ENCODE assay signal across 8 mouse cellular contexts in the genomic region with DNA sequence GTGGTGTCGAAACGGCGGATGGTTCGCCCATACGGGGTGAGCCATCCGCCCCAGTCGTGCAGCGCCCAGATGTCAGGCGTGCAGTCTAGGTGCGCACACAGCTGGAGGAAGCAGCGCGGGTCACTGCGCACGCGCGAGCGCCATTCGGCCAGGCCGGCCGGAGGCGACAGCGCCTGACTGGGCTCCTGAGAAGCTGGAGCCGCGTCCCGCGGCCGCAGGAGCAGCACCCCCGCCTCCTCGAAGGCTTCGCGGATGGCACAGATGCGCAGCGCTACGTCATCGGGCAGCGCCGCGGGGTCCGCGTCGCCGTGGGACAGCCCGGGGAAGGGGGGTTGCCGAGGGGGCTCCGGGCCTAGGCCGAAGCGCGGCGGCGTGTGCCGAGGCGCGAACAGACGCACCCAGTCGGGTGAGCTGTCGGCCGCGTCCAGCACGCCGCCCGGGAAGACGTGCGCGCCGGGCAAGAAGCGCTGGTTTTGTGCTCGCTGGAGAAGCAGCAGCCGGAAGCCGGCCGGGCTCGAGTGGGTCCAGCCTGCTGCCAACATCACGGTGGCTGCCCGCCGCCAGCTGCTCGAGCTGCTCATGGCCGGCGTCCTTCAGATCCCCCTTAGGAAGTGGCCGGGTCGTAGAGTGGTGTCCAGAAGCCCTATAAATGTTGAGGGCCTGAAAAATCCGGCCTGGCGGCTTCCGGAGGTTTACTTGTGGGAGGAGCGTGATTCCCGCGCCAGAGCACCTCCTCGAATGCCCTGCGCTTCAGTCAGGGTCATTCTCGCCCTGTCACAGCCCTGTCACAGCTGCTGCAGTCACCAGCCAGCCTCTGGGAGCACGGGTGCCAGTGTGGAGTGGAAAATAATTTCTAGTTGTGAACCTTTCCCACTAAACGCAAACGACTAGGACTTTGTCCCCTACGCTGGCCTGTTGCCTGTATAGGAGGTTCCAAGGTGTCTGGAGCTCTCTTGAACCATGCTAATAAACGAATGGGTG. TPM values are rescaled to one million over a fixed set of nuclear protein-coding genes. Genes with fewer than 3 reads are reported as not detected.
DNase-seq lines count a peak whose midpoint lies in the region; ATAC-seq lines count a peak whose summit lies in the region.

No protein-coding gene starts in this region.

- H3K4me1 ChIP-seq in hindbrain, embryonic 11.5 days (replicated peaks; ENCODE audit: control insufficient read depth, insufficient read depth, low read length) = peaks cover 3% of the 10 kb centered on the region; the same call in 1 of the 2 replicates

- H3K4me3 ChIP-seq in hindbrain, embryonic 11.5 days (ENCODE audit: low read depth, low read length) = peak overlapping the region; percentile 60

- peak overlapping the region; percentile 70 for H3K9ac ChIP-seq in hindbrain, embryonic 11.5 days (ENCODE audit: low read depth, low read length)

- H3K27ac ChIP-seq in hindbrain, embryonic 11.5 days (ENCODE audit: low read depth, low read length) = peak overlapping the region; percentile 94

- ATAC-seq in frontal cortex, adult (ENCODE audit: low TSS enrichment) = peak; percentile 85
- ATAC-seq in hindbrain, embryonic 11.5 days (ENCODE audit: low FRiP score) = peak; percentile 94

- peak; percentile 64 for DNase-seq in MEL-GATA-1-ER (ENCODE audit: extremely low read depth, low read depth)
- DNase-seq in cerebellum, adult 8-10 months = peak; percentile 83
- DNase-seq in hindbrain, embryonic 11.5 days (ENCODE audit: low spot score) = peak; percentile 94
- DNase-seq in layer of hippocampus, postnatal 10 days (ENCODE audit: low spot score in 2 of 2) = peak; percentile 91 to 93
- DNase-seq in lung, postnatal 10 days = peak; percentile 93
- peak; percentile 88 for DNase-seq in ovary, postnatal 36 days (ENCODE audit: low spot score)
- DNase-seq in thymus, postnatal 25 days = peak; percentile 87

- no peaks in the 10 kb centered on the region for H3K27me3 ChIP-seq in hindbrain, embryonic 11.5 days (ENCODE audit: control insufficient read depth, insufficient read depth, low read length)

- peaks cover 1% of the 10 kb centered on the region; the same call in 1 of the 2 replicates for H3K36me3 ChIP-seq in hindbrain, embryonic 11.5 days (ENCODE audit: control insufficient read depth, insufficient read depth, low read length)

- WGBS in hindbrain, embryonic 11.5 days = 1% methylated on average over 79 of the region's 93 CpGs

- H3K4me2 ChIP-seq in hindbrain, embryonic 11.5 days (replicated peaks; ENCODE audit: low read depth, low read length) = peak overlapping the region; percentile 91

- H3K9me3 ChIP-seq in hindbrain, embryonic 11.5 days (ENCODE audit: control insufficient read depth, low read length) = no peaks in the 10 kb centered on the region

RNA-seq across cellular contexts. Expression of gene Nudt19, which starts 0.6 kb away (rescaled TPM):
- polyA plus RNA-seq in hindbrain, embryonic 11.5 days (2014; fragmentation: Nextera tagmentation; extraction: Ambion mirVana) = 41.4 and 44.6 TPM in 2 replicates
- total RNA-seq in layer of hippocampus, postnatal 10 days (2021) = 10 to 100 TPM; 63.4 to 77.1 TPM

RNA-seq across cellular contexts. Expression of gene Tdrd12, which starts 18.0 kb away (rescaled TPM):
- polyA plus RNA-seq in hindbrain, embryonic 11.5 days (2014; fragmentation: Nextera tagmentation; extraction: Ambion mirVana) = 0.32 and 0.36 TPM in 2 replicates
- total RNA-seq in layer of hippocampus, postnatal 10 days (2021) = 1 to 10 TPM in 1 of 2 experiments, under 1 TPM in 1; 0.76 to 1.2 TPM

RNA-seq across cellular contexts. Expression of gene Rgs9bp, which starts 29.9 kb away (rescaled TPM):
- 0.03 and 0.24 TPM in 2 replicates for polyA plus RNA-seq in hindbrain, embryonic 11.5 days (2014; fragmentation: Nextera tagmentation; extraction: Ambion mirVana)
- total RNA-seq in layer of hippocampus, postnatal 10 days (2021) = under 1 TPM; 0.62 to 0.87 TPM

RNA-seq across cellular contexts. Expression of gene Ankrd27, which starts 30.5 kb away (rescaled TPM):
- polyA plus RNA-seq in hindbrain, embryonic 11.5 days (2014; fragmentation: Nextera tagmentation; extraction: Ambion mirVana) = 24.3 and 27.2 TPM in 2 replicates
- 10 to 100 TPM; 40.1 to 46.4 TPM for total RNA-seq in layer of hippocampus, postnatal 10 days (2021)

Comparison
In these comparisons a context has a peak if more than half of its experiments do, and no peak if none do; other contexts are left out.
1. Peak in every context shown above with its lines: DNase-seq, ATAC-seq, H3K4me3 ChIP-seq and H3K27ac ChIP-seq.